In the genomic region with DNA sequence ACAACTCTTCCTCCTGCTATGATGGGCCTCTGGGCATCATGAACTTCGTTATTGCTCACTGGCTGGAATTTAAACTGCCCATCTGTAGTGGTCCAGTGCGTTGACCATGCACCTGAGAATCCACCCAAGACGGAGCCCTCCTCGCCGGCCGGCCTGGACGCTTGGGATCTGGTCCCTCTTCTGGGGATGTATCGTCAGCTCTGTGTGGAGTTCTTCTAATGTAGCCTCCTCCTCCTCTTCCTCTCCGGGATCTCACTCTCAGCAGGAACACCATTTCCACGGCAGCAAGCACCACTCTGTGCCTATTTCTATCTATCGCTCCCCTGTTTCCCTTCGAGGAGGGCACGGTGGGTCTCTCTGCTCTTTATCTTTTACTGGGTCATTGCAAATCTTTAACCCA, we compare ENCODE assay signal across 9 mouse cellular contexts.
DNase-seq lines count a peak whose midpoint lies in the region; ATAC-seq and TF ChIP-seq lines count a peak whose summit lies in the region.
"Had no signal": no experiment of that assay in that cellular context is flagged by ENCODE, and none has a peak within 500 bp of the region (broad histone marks: within the 10 kb centered on the region; RNA-seq: fewer than 3 reads in every experiment).

No protein-coding gene starts in this region.

- H3K27ac ChIP-seq in heart, embryonic 16.5 days (ENCODE audit: low read length), result no peak overlapping the region
- H3K27ac ChIP-seq in hindbrain, embryonic 11.5 days (ENCODE audit: low read depth, low read length), result no peak overlapping the region
- H3K27ac ChIP-seq in midbrain, postnatal 0 days (ENCODE audit: low read depth, low read length), result peak overlapping the region; percentile 57

- DNase-seq in heart, adult 11 months, result no peak
- peak; percentile 66 for DNase-seq in cerebellum, adult 9-11 months
- no peak for DNase-seq in hindbrain, embryonic 11.5 days (ENCODE audit: low spot score)
- no peak for DNase-seq in midbrain, postnatal 0 days (ENCODE audit: low spot score)
- DNase-seq in ovary, adult 18-20 months (ENCODE audit: low spot score), result no peak
- DNase-seq in frontal cortex, adult 2 months (ENCODE audit: extremely low spot score in 1 of 2, low spot score in 1 of 2), result no peak
- no peak for DNase-seq in yolk sac, embryonic 10.5 days (ENCODE audit: low spot score)
- DNase-seq: retina, postnatal 1 day had no signal

- 10% methylated on average over 13 of the region's 13 CpGs for WGBS in heart, embryonic 16.5 days
- 10% methylated on average over 13 of the region's 13 CpGs for WGBS in hindbrain, embryonic 11.5 days
- WGBS in midbrain, postnatal 0 days, result 7% methylated on average over 13 of the region's 13 CpGs

- peaks cover 9% of the 10 kb centered on the region for H3K4me1 ChIP-seq in heart, embryonic 16.5 days (ENCODE audit: control insufficient read depth, insufficient read depth, low read length)
- no peaks in the 10 kb centered on the region for H3K4me1 ChIP-seq in hindbrain, embryonic 11.5 days (replicated peaks; ENCODE audit: control insufficient read depth, insufficient read depth, low read length)
- H3K4me1 ChIP-seq in midbrain, postnatal 0 days (ENCODE audit: insufficient read depth, low read length), result no peaks in the 10 kb centered on the region; the same call in 1 of the 2 replicates

- H3K9ac ChIP-seq in heart, embryonic 16.5 days (ENCODE audit: low read length), result no peak overlapping the region
- no peak overlapping the region for H3K9ac ChIP-seq in hindbrain, embryonic 11.5 days (ENCODE audit: low read depth, low read length)
- peak overlapping the region; percentile 25 for H3K9ac ChIP-seq in midbrain, postnatal 0 days (replicated peaks; ENCODE audit: low read length, poor library complexity, severe bottlenecking)

- H3K4me2 ChIP-seq in heart, embryonic 16.5 days (ENCODE audit: low read depth, low read length), result peak overlapping the region; percentile 95
- H3K4me2 ChIP-seq in hindbrain, embryonic 11.5 days (replicated peaks; ENCODE audit: low read depth, low read length), result peak overlapping the region; percentile 66
- H3K4me2 ChIP-seq in midbrain, postnatal 0 days (ENCODE audit: low read depth, low read length, poor library complexity, severe bottlenecking), result peak overlapping the region; percentile 79

- peak overlapping the region; percentile 52; the same call in 1 of the 2 replicates for H3K4me3 ChIP-seq in heart, embryonic 16.5 days (ENCODE audit: low read length)
- peak overlapping the region; percentile 11; the same call in 1 of the 2 replicates for H3K4me3 ChIP-seq in hindbrain, embryonic 11.5 days (ENCODE audit: low read depth, low read length)
- H3K4me3 ChIP-seq in midbrain, postnatal 0 days (ENCODE audit: low read depth, low read length), result peak overlapping the region; percentile 55

- no peaks in the 10 kb centered on the region for H3K9me3 ChIP-seq in heart, embryonic 16.5 days (replicated peaks; ENCODE audit: control insufficient read depth, low read length)
- no peaks in the 10 kb centered on the region for H3K9me3 ChIP-seq in hindbrain, embryonic 11.5 days (ENCODE audit: control insufficient read depth, low read length)
- H3K9me3 ChIP-seq in midbrain, postnatal 0 days (ENCODE audit: low read length), result no peaks in the 10 kb centered on the region

- TF ChIP-seq CTCF in midbrain, postnatal 0 days (IDR thresholded peaks at IDR 0.05), result no peak

- H3K27me3 ChIP-seq in heart, embryonic 16.5 days (ENCODE audit: control insufficient read depth, insufficient read depth, low read length), result peaks cover 8% of the 10 kb centered on the region
- peaks cover 2% of the 10 kb centered on the region; the same call in 1 of the 2 replicates for H3K27me3 ChIP-seq in hindbrain, embryonic 11.5 days (ENCODE audit: control insufficient read depth, insufficient read depth, low read length)
- H3K27me3 ChIP-seq in midbrain, postnatal 0 days (ENCODE audit: insufficient read depth, low read length), result no peaks in the 10 kb centered on the region

- ATAC-seq in heart, embryonic 16.5 days (replicated peaks; ENCODE audit: extremely low read depth, insufficient read depth, low FRiP score), result no peak
- no peak for ATAC-seq in hindbrain, embryonic 11.5 days (ENCODE audit: low FRiP score)
- no peak for ATAC-seq in midbrain, postnatal 0 days (ENCODE audit: low FRiP score)

- H3K36me3 ChIP-seq in heart, embryonic 16.5 days (ENCODE audit: control insufficient read depth, insufficient read depth), result no peaks in the 10 kb centered on the region
- no peaks in the 10 kb centered on the region for H3K36me3 ChIP-seq in hindbrain, embryonic 11.5 days (ENCODE audit: control insufficient read depth, insufficient read depth, low read length)
- no peaks in the 10 kb centered on the region for H3K36me3 ChIP-seq in midbrain, postnatal 0 days (ENCODE audit: insufficient read depth, low read length)
